Mouse (Mus musculus) olfactory bulb, adult 2 months (tissue): ENCODE data around the gene Tbc1d17. TPM values are rescaled to one million over a fixed set of nuclear protein-coding genes. Genes with fewer than 3 reads are reported as not detected.

Experiments
- H3K27ac ChIP-seq: fragments of 200-500 bp; 2 replicates; pipeline ENCODE4 v1.5.1; 2012; ENCODE audit warnings: low read depth, low read length; ENCODE audit not compliant: insufficient read depth
- H3K4me1 ChIP-seq: fragments of 200-500 bp; 2 replicates; pipeline ENCODE4 v1.6.1; 2012; ENCODE audit warnings: low read length; ENCODE audit not compliant: control insufficient read depth, insufficient read depth
- H3K4me3 ChIP-seq: fragments of 200-500 bp; 2 replicates; pipeline ENCODE4 v1.5.1; 2012; ENCODE audit warnings: mild to moderate bottlenecking, low read depth, low read length, moderate library complexity; ENCODE audit not compliant: insufficient read depth
- CTCF ChIP-seq: fragments of 200-500 bp; IDR thresholded peaks from 2 replicates; pipeline ENCODE4 v1.5.1; 2012; ENCODE audit warnings: low read depth, mild to moderate bottlenecking, low read length, moderate library complexity; ENCODE audit not compliant: insufficient read depth
- POLR2A ChIP-seq: fragments of 200-500 bp; IDR thresholded peaks from 2 replicates; pipeline ENCODE4 v1.6.1; 2012; ENCODE audit warnings: mild to moderate bottlenecking, low read depth, low read length, moderate library complexity; ENCODE audit not compliant: insufficient read depth
- WGBS: fragments of 180-500 bp; shearing (Covaris S2); methylation state at CpG from one replicate; pipeline ENCODE4 v1.1.7; 2018; 5-methylcytosine and 5-hydroxymethylcytosine counted together
- polyA plus RNA-seq: library from polyadenylated mRNA; stranded (reverse); fragments of >200 nt; gene quantifications from 2 replicates; pipeline ENCODE4 v1.2.4, GENCODE M21; 2012; ENCODE audit warnings: low replicate concordance; ENCODE audit not compliant: missing spikeins, insufficient read depth, insufficient read length

The Tbc1d17 gene
- polyA plus RNA-seq, 1 experiment: not detected

GRCm38 (mm10) chr7:44816470-44817021 is 32.3 kb downstream of the Tbc1d17 start, which contains the start of gene Atf5:
TSS of gene Atf5 (minus strand) at chr7:44816658.
- under 1% methylated on average over 56 of the region's 57 CpGs for WGBS
- Histone ChIP-seq H3K4me3 (peak within 1 kb of the TSS; percentile 100), H3K4me1 (peaks cover 13% of the 10 kb centered on the region), H3K27ac (peak within 1 kb of the TSS; percentile 95)
- TF ChIP-seq CTCF (no peak), POLR2A (no peak)

GRCm38 (mm10) chr7:44815721-44816469 is 33.0 kb downstream of the Tbc1d17 start, which contains the start of the genes Nup62 and Il4i1:
TSS of gene Nup62 (plus strand) at chr7:44816088.
TSS of gene Il4i1 (plus strand) at chr7:44816387.
- H3K4me3 ChIP-seq: peak within 1 kb of the TSS; percentile 100
- H3K27ac ChIP-seq: peak within 1 kb of the TSS; percentile 95
- TF ChIP-seq CTCF (no peak), POLR2A (0 out of 2 replicates have a peak, but pooled peaks have one; percentile 34)
- under 1% methylated on average over 62 of the region's 62 CpGs for WGBS
- H3K4me1 ChIP-seq: peaks cover 13% of the 10 kb centered on the region

DNA sequence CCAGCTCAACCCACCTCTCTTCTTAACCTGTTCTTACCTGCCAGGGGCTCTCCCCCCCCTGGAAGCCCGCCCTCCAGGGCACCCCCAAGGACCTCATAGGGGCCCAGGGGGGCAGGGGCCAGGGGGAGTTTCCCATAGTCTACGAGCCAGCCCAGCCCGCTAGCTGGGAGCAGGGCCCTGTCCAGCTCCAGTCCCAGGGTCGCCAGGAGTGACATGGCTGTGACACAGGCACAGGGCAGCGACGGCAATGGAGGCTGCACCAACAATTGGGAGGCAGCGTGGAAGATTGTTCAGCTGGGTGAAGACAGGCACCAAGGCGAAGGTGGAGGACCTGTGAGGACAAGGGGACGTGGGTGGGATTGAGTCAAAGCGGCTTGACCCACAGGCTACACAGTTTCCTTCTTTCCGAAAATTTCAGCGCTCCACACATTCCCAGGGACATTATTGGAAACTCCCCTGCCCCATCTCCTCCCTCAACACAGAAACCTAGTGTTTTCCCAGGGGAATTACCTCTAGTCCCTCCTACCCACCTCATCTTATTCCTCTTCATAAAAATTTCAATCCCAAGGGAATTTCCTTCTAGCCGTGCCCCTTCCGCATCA is 33.8 kb downstream of the Tbc1d17 start:
- no peak for TF ChIP-seq CTCF
- peak overlapping the region; percentile 100 for H3K4me3 ChIP-seq
- 27% methylated on average over 14 of the region's 14 CpGs for WGBS
- H3K27ac ChIP-seq: no peak overlapping the region; the same call in 1 of the 2 replicates
- H3K4me1 ChIP-seq: peaks cover 13% of the 10 kb centered on the region

DNA sequence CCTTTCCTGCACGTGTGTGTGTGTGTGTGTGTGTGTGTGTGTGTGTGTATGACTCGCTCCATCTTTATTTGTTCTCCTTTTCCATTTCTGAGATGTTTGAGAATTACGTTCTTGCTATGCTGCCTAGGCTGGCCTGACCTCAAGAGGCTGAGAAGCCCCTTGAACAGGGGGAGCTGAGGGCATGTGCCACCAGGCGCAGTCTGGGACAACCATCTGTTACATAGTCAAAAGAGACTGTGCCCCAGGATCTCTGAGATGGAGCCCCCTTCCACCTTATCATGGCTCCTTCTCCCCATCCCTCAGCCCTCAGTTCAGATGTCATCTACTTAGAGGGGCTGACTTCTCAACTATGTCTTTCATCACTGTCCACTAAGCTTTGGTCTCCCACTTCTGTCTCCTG is 34.5 kb downstream of the Tbc1d17 start:
- no peak for TF ChIP-seq CTCF
- no peak for TF ChIP-seq POLR2A
- Histone ChIP-seq H3K27ac (no peak overlapping the region), H3K4me3 (no peak overlapping the region), H3K4me1 (peaks cover 9% of the 10 kb centered on the region)
- WGBS: 87% methylated on average over 4 of the region's 4 CpGs

DNA sequence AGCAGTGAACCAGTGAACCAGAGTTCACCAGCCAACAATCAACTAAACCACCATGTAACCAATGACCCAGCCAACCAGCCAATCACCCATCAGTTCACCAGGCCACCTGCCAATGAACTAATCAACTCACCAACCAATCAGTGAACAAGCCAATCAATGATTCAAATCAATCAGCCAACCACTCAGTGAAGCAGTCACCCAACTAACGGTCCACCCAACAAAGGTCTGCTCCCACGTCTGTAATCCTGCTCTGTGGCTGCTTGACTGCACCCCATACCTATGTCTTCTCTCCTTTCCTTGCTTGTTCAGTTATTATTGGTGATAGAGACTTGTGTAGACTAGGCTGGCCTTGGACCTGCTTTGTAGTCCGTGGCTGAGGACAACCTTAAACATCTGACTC is 34.9 kb downstream of the Tbc1d17 start:
- peaks cover 8% of the 10 kb centered on the region for H3K4me1 ChIP-seq
- WGBS: 86% methylated on average over 3 of the region's 3 CpGs
- no peak overlapping the region for H3K27ac ChIP-seq
- no peak overlapping the region for H3K4me3 ChIP-seq
- TF ChIP-seq POLR2A: no peak
- TF ChIP-seq CTCF: no peak

DNA sequence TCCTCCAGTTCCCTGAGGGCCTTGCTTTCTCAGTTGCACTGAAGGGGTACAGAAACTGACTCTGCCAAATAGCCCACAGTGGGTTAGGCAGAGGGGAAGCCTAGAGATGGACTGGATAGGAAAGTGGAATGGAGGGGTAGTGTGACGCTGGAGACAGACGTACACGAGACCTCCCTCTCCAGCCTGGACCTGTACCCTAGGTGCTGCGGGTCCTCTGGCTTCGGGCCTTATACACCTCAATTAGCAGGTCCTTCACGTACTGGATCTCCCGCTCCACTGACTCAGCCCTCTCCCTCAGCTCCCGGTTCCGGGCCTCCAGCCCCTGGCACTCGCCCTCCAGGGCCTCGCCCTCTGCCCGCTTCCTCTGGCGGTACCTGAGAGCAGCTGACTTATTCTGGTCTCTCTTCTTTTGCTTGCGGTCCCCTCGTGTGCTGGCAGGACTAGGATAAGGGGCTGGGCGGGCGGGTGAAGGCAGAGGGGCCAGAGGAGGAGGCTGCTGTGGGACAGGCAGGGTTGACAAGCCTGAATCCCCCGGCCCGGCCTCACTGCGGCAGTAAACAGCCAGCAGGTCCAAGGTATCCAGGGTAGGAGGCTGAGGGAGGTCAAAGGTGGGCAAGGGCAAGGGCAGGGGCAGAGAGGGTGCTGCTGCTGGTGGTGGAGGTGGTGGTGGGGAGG is 36.1 kb downstream of the Tbc1d17 start:
- H3K4me1 ChIP-seq: peaks cover 3% of the 10 kb centered on the region
- WGBS: 92% methylated on average over 20 of the region's 20 CpGs
- TF ChIP-seq CTCF (no peak), POLR2A (no peak)
- no peak overlapping the region for H3K4me3 ChIP-seq
- no peak overlapping the region for H3K27ac ChIP-seq

- 88% methylated on average over 7 of the region's 7 CpGs for WGBS
- H3K27ac ChIP-seq: no peak overlapping the region
- TF ChIP-seq POLR2A (no peak), CTCF (no peak)
- no peak overlapping the region for H3K4me3 ChIP-seq
- peaks cover 3% of the 10 kb centered on the region for H3K4me1 ChIP-seq
These were observed 37.9 kb downstream of the Tbc1d17 start for GRCm38 (mm10) chr7:44810819-44811557.

DNA sequence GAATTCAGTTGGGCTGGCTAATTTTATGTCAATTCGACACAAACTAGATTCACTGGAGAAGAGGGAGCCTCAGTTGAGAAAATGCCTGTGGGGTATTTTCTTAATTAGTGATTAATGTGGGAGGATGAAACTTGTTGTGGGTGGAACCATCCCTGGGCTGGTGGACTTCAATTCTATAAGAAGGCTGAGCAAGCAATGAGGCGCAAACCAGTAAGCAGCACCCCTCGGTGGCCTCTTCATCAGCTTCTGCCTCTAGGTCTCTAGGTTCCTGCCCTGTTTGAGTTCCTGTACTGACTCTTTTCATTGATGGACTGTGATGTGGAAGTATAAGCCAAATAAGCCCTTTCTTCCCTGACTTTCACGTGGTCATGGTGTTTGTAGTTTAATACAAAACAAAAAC is 38.5 kb downstream of the Tbc1d17 start:
- WGBS: 66% methylated on average over 4 of the region's 4 CpGs
- no peak overlapping the region for H3K27ac ChIP-seq
- TF ChIP-seq POLR2A: no peak
- no peak for TF ChIP-seq CTCF
- H3K4me3 ChIP-seq: no peak overlapping the region
- peaks cover 3% of the 10 kb centered on the region for H3K4me1 ChIP-seq

DNA sequence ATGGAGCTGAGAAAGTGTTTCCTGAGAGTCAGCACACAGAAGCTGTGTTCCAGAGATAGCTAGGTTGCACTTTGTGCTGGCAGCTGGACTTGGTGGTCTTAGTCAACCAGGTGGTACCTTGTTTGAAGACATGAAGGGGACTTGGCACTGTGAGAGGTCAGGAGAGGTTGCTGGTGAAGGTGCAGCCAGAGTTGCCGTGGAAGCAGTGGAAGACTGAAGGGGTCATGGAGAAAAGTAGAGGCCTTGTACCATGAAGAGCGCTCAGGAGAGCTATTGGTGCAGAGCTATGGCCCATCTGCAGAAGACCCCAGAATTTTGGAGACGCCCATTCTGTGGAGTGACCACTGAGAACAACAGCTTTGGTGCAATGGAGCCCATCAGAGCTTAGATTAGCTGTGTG is 39.4 kb downstream of the Tbc1d17 start:
- Histone ChIP-seq H3K4me3 (no peak overlapping the region), H3K4me1 (no peaks in the 10 kb centered on the region), H3K27ac (no peak overlapping the region)
- TF ChIP-seq CTCF: no peak
- no peak for TF ChIP-seq POLR2A
- WGBS: 96% methylated on average over 3 of the region's 3 CpGs
